Mouse (Mus musculus): Measurements from ENCODE around the gene Tspyl1.

DNA sequence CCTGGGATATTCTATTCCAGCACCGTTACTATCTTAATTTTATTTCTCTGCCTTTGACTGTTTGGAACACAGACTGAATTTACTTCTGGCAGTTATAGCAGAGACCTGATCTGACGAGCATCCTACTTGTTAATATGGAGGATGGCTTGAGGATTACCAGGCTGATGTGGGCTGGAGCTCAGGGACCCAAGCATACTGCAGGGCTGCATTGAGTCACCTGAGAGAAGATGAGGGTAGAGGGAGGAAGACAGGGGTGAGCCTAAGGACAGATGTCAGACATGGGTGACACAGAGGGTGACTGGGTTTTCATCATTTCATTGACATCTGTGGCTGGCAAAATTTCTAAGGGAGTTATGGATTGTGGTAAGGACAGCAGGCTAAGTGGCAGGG is 35.2 kb downstream of the Tspyl1 start:
- TF ChIP-seq TAL1 (IDR thresholded peaks at IDR 0.05; ENCODE audit: low read length) (no peak), GATA1 (IDR thresholded peaks at IDR 0.05; ENCODE audit: low read length) (no peak)
